Mouse (Mus musculus) forebrain, embryonic 12.5 days (tissue): Measurements from ENCODE around the gene Mapk3. TPM values are rescaled to one million over a fixed set of nuclear protein-coding genes. Genes with fewer than 3 reads are reported as not detected.
A peak's percentile ranks its signal among the peaks of the same experiment; 100 is the strongest.

Source experiments
- ATAC-seq: fragments of 200-750 bp; cut with Nextera tagmentation; 2 replicates; pipeline ENCODE4 v1.8.0; 2017; ENCODE audit warnings: moderate TSS enrichment; ENCODE audit not compliant: low FRiP score
- H3K27ac ChIP-seq: fragments of 300-500 bp; sonication (generic); 2 replicates; pipeline ENCODE4 v1.5.1; 2016; ENCODE audit warnings: mild to moderate bottlenecking
- H3K27me3 ChIP-seq: fragments of 300-500 bp; sonication (generic); 2 replicates; pipeline ENCODE4 v1.6.1; 2016; ENCODE audit warnings: mild to moderate bottlenecking
- H3K36me3 ChIP-seq: fragments of 300-500 bp; sonication (generic); replicated peaks from 2 replicates; pipeline ENCODE4 v1.6.1; 2016; ENCODE audit warnings: mild to moderate bottlenecking
- H3K4me1 ChIP-seq: fragments of 300-500 bp; sonication (generic); 2 replicates; pipeline ENCODE4 v1.6.1; 2016
- H3K4me2 ChIP-seq: fragments of 300-500 bp; sonication (generic); 2 replicates; pipeline ENCODE4 v1.6.1; 2016; ENCODE audit warnings: mild to moderate bottlenecking, moderate library complexity
- H3K4me3 ChIP-seq: fragments of 300-500 bp; sonication (generic); replicated peaks from 2 replicates; pipeline ENCODE4 v1.5.1; 2016; ENCODE audit warnings: mild to moderate bottlenecking
- H3K9ac ChIP-seq: fragments of 300-500 bp; sonication (generic); 2 replicates; pipeline ENCODE4 v1.6.1; 2016; ENCODE audit warnings: mild to moderate bottlenecking
- H3K9me3 ChIP-seq: fragments of 300-500 bp; sonication (generic); 2 replicates; pipeline ENCODE4 v1.6.1; 2016
- WGBS: fragments of 180-500 bp; shearing (Covaris S2); methylation state at CpG from one replicate; pipeline ENCODE4 v1.1.7; 2016; 5-methylcytosine and 5-hydroxymethylcytosine counted together
- polyA plus RNA-seq: library from polyadenylated mRNA; unstranded; fragments of >200 nt; fragmentation: Nextera tagmentation; extraction: Ambion mirVana; gene quantifications from 2 replicates; pipeline ENCODE4 v1.2.1, GENCODE M21; 2016

Gene Mapk3
- polyA plus RNA-seq, 1 experiment from 2014 or later: 51.5 TPM

DNA sequence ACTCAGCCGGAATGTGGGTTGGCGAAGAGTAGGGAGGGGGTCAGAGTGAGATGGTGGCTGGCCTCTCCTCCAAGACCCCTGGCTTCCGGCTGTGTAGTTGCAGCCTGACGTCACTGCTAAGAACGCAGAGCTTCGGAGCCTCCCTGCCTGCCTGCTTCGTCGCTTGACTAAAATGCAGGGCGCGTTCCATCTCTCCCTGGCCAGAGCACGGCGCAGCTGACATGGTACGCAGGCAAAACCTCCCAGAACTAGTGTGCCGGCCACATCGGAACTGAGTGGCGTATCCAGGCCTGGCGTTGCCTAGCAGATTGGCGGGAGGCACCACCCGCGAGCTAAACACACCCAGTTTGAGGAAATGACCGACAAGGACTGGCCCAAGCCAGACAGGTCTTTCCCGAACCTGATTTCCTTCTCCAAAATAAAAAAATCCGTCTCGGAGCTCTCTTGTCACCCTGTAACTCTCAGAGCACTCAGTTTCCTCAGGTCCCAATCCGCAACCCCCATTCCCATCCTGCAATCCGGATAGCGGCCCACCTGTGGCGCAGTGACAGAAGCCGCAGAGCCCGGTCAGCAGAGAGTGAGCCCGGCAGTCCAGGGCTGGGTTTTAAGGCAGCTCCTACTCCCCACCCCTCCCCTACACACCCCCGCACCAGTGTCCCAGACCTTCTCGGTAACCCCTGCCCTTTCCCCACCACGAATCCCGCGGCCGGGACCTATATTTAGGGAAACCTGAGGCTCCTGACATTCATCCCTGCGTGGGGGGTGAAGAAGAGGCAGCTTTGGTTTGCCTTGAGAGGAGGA lies 40.3 kb downstream of the Mapk3 start:
- WGBS: under 1% methylated on average over 38 of the region's 38 CpGs
- peaks cover 42% of the 10 kb centered on the region for H3K4me1 ChIP-seq
- peak; percentile 89 for ATAC-seq

DNA sequence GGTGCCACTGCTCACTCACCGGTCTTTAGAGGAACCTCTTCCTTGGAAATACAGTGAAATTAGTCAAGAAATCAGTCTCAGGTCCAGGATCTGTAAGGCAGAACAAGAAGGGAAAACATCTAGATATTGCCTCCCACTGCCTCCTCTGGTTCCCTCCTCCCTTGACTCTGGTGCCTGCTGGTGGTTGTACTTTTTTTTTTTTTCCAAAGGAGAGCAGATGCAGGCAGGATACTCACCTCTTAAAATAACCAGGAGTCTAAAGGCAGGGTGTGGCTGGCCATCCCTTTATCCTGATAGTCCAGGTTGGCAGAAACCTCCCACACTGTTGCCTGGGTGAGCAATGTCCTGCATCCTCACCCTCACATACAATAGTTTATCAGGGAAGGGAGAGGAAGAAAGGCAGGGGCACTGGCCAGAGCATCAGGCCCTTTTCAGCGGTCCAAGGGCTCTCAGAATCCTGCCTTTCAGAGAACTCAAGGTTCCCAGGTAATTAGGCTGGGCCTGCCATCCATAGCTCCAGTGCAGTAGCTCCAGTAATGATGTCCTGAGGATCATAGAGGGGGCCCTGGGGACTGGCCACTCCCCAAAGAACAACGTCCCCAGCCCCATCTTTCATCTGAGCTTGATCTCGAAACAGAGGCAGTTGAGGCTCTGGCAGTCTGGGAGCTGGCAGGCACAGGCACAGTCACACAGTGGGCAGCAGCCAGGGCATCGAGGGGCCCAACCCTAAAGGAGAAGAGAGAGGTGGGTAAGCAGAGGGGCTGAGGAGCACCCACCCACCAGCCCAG lies 41.1 kb downstream of the Mapk3 start:
- peak overlapping the region; percentile 78 for H3K4me2 ChIP-seq
- H3K4me3 ChIP-seq: peak overlapping the region; percentile 79
- no peaks in the 10 kb centered on the region for H3K27me3 ChIP-seq
- H3K9ac ChIP-seq: peak overlapping the region; percentile 89
- 26% methylated on average over 5 of the region's 5 CpGs for WGBS
- no peak for ATAC-seq
- peaks cover 42% of the 10 kb centered on the region for H3K4me1 ChIP-seq
- no peaks in the 10 kb centered on the region for H3K9me3 ChIP-seq
- peak overlapping the region; percentile 96 for H3K27ac ChIP-seq
- H3K36me3 ChIP-seq: peaks cover 64% of the 10 kb centered on the region

More for the DNA sequence above, 40.3 kb downstream of the Mapk3 start:
- no peaks in the 10 kb centered on the region for H3K9me3 ChIP-seq
- no peaks in the 10 kb centered on the region for H3K27me3 ChIP-seq
- peak overlapping the region; percentile 96 for H3K27ac ChIP-seq
- peaks cover 64% of the 10 kb centered on the region for H3K36me3 ChIP-seq
- peak overlapping the region; percentile 79 for H3K4me3 ChIP-seq
- peak overlapping the region; percentile 89 for H3K9ac ChIP-seq
- peak overlapping the region; percentile 78 for H3K4me2 ChIP-seq

DNA sequence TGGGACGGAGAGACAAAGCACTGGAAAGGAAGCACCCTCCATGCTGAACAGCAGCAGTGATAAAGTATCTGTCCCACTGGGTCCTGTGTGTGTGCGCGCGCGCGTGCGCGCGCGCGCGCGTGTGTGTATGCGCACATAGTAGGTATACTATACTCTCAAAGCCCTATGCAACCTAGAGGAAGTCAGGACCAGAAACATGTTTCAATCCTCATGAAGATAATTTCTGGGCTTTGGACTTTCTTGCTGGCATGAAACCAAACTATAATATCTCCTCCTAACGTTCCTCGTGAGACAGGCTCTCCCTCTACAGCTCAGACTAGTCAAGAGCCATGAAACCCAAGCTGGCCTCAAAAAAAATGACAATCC lies 41.6 kb downstream of the Mapk3 start:
- ATAC-seq: no peak
- Histone ChIP-seq H3K9ac (0 out of 2 replicates have a peak overlapping the region, but pooled peaks have one; percentile 89), H3K9me3 (no peaks in the 10 kb centered on the region), H3K36me3 (peaks cover 61% of the 10 kb centered on the region), H3K4me1 (peaks cover 40% of the 10 kb centered on the region), H3K4me2 (no peak overlapping the region), H3K27me3 (no peaks in the 10 kb centered on the region), H3K4me3 (no peak overlapping the region), H3K27ac (no peak overlapping the region)
- 94% methylated on average over 16 of the region's 16 CpGs for WGBS

DNA sequence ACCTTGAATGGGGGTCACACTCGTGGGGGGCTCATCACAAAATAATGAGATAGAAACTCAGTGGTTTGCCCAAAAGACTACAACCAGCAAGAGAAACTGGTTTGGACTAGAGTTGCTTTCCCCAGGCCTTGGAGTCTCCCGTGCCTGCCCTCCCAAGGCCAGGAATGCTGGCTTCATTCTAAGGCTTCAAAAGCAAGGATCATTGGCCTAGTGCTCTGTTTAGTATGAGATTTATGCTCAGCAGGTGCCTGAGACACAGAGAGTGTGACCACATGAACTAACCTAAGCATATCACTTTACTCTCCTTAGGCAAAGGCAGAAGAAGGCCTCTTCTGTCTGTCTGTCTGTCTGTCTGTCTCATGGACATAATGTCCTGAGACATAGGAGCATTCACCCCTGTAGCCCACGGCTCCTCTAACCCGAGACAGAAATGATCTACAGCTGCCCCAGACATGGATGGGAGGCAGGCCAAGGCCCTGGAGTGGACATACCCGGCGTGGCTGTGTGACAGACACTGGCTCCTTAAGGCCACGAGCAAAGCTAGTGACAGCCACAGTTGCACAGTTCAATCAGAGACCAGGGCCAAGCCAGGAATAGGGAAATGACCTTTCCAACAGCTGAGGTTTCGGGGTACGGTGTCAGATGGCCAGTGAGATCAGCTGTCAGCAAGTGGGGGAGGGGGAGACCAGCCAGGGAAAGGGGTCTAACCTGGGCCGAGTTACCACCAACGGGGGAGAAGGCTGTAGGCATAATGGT lies 42.9 kb downstream of the Mapk3 start:
- H3K36me3 ChIP-seq: peaks cover 54% of the 10 kb centered on the region
- no peak overlapping the region for H3K27ac ChIP-seq
- 87% methylated on average over 11 of the region's 11 CpGs for WGBS
- no peaks in the 10 kb centered on the region for H3K27me3 ChIP-seq
- no peak for ATAC-seq
- H3K4me2 ChIP-seq: no peak overlapping the region
- H3K4me3 ChIP-seq: no peak overlapping the region
- H3K9ac ChIP-seq: no peak overlapping the region
- H3K4me1 ChIP-seq: peaks cover 31% of the 10 kb centered on the region
- no peaks in the 10 kb centered on the region for H3K9me3 ChIP-seq

DNA sequence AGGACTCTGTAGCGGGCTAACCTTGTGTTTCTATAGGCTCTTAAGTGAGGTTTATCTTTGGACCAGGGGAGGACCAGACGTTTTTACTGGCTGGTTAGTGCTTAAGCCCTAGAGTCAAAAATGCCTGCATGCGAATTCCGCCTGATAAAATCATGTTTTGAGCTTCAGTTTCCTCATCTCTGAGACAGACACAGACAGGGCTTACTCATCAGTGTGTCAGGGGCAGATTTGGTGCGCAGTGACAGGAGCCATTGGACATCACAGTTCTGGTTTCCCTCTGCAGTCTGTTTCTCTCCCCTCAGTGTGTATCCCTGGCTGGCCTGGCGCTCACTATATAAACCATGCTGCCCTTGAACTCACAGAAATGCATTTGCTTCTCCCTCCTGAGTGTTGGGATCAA lies 43.8 kb downstream of the Mapk3 start:
- Histone ChIP-seq H3K27ac (no peak overlapping the region), H3K27me3 (no peaks in the 10 kb centered on the region), H3K9me3 (no peaks in the 10 kb centered on the region), H3K4me1 (peaks cover 31% of the 10 kb centered on the region), H3K36me3 (peaks cover 52% of the 10 kb centered on the region), H3K4me3 (no peak overlapping the region), H3K4me2 (no peak overlapping the region), H3K9ac (no peak overlapping the region)
- WGBS: 88% methylated on average over 6 of the region's 6 CpGs
- no peak for ATAC-seq

DNA sequence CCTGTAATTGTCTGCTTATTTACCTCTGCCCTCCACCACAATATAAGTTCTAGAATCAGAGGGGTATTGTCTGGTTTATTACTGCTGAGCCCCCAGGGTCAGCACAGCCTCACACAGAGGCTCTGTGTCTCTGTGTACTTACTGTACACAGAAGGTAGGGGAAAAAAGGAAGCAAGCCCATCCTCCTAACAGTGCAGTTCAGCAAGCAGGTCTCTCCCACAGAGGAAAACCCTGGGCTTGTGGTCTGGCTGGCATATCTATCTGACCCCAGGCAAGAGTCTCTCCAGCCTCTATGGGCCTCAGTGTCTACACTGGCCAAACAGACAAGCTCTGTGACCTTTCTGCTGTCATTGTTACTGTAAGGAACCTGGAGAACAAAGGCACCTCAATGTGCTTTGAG lies 44.4 kb downstream of the Mapk3 start:
- Histone ChIP-seq H3K27ac (no peak overlapping the region), H3K9me3 (no peaks in the 10 kb centered on the region), H3K36me3 (peaks cover 52% of the 10 kb centered on the region), H3K4me2 (no peak overlapping the region), H3K27me3 (no peaks in the 10 kb centered on the region), H3K4me1 (peaks cover 34% of the 10 kb centered on the region), H3K9ac (no peak overlapping the region), H3K4me3 (no peak overlapping the region)
- no peak for ATAC-seq

DNA sequence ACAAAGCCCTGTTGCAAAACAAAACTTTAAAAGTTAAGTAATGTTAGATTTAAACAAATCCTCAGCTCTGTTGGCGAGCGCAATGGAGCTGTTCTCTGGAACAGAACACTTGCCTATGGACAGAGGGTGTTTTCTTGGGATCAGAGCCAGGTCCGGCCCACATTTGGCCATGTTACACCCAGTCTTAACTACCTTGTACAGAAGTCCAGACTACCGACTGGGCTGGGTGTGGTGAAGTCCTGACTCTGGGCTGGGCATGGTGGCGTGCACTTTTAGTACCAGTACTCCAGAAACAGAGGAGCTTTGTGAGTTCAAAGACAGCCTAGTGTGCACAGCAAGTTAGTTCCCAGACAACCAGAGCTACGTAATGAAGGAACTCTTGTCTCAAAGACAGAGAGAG lies 47.6 kb downstream of the Mapk3 start:
- no peak for ATAC-seq
- WGBS: 86% methylated on average over 6 of the region's 6 CpGs
- Histone ChIP-seq H3K36me3 (peaks cover 41% of the 10 kb centered on the region), H3K4me1 (peaks cover 26% of the 10 kb centered on the region), H3K4me3 (no peak overlapping the region; the same call in 1 of the 2 replicates), H3K27ac (no peak overlapping the region), H3K27me3 (no peaks in the 10 kb centered on the region), H3K4me2 (no peak overlapping the region), H3K9ac (no peak overlapping the region), H3K9me3 (no peaks in the 10 kb centered on the region)

DNA sequence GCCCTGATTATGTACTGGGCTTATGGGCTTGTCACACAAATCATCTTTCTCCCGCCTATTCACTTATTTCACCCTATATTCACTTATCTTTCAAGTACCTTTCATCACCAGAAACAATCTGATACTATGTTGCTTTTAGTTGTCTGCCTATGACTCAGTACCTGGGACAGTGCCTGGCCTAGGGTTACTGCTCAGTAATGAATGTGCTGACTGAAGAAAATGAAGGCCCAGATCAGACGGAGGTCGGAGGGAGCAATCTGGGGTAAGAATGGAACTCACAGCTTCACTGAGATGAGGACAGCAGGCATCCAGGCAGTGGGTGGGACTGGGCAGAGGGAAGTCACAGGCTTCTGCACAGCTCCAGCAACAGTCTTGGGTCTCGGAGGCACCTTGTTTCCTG lies 48.0 kb downstream of the Mapk3 start:
- H3K4me2 ChIP-seq: peak overlapping the region; percentile 81
- peak overlapping the region; percentile 72 for H3K4me3 ChIP-seq
- H3K9ac ChIP-seq: peak overlapping the region; percentile 77
- peaks cover 36% of the 10 kb centered on the region for H3K36me3 ChIP-seq
- 85% methylated on average over 4 of the region's 4 CpGs for WGBS
- H3K4me1 ChIP-seq: peaks cover 26% of the 10 kb centered on the region
- peak overlapping the region; percentile 85; the same call in 1 of the 2 replicates for H3K27ac ChIP-seq
- H3K9me3 ChIP-seq: no peaks in the 10 kb centered on the region
- no peaks in the 10 kb centered on the region for H3K27me3 ChIP-seq
- no peak for ATAC-seq

DNA sequence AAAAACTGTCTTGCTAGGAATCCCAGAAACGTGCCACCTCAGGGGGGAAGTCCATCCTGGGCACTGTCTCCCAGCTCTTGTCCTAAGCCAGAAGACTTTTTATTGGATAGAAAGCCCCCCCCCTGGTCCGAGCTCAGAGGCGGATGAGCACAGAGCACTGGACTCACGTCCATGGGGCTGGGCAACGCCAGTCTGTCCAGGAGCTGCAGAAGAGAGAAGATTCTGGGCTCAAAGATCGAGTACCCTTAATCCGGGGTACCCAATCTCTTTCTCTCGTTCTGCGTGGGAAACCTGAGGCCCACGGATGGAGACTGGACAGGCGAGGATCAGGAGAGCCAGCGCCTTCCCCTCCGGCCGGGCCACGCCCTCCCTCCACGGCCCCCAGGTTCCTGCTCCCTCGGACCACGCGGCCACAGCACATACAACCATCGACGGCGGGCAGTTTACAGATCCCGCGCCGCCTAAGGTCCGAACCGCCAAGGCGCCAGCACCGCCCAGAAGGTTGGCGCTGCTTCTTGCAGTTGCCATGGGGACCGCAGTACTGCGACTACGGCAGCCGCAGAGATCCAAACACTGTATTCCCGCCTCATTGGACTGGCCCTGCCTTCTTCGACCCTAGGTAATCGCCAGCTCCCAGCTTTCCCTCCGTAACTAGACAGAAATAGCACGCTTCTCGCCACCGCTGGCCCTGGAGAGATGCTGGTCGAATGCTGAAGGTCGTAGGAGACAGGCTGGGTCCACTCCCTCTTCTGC lies 49.5 kb downstream of the Mapk3 start:
- Histone ChIP-seq H3K4me2 (peak overlapping the region; percentile 81), H3K27ac (peak overlapping the region; percentile 85), H3K36me3 (peaks cover 24% of the 10 kb centered on the region), H3K9ac (peak overlapping the region; percentile 77), H3K27me3 (0 out of 2 replicates have a peak, but pooled peaks cover 4% of the 10 kb centered on the region), H3K4me1 (peaks cover 26% of the 10 kb centered on the region), H3K4me3 (peak overlapping the region; percentile 72), H3K9me3 (no peaks in the 10 kb centered on the region)
- peak; percentile 95 for ATAC-seq
- WGBS: under 1% methylated on average over 43 of the region's 43 CpGs

DNA sequence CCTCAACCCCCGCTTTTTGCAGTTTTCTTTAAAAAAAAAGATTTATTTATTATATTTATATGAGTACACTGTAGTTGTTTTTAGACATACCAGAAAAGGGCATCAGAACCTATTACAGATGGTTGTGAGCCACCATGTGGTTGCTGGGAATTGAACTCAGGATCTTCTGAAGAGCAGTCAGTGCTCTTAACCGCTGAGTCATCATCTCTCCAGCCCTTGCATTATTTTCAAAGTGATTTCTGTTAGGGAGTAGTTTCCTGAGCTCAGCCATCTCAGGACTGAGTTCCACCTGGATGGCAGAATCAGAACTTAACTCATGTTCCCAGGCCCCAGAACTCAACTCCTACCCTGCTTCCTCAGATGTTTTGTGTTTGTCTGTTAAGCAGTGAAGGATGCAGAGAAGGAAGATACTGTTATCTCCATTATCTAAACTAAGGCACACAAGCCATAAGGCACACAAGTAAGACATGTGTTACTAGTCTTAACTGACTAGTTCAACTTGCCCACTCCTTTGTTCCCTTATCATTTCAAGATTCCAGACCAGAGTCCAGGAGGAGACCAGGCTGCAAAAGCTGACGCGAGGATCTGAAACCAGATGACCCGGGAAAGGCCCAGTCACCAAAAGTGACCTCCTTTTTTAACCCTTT lies 50.4 kb downstream of the Mapk3 start:
- peaks cover 26% of the 10 kb centered on the region for H3K4me1 ChIP-seq
- 0 out of 2 replicates have a peak, but pooled peaks cover 4% of the 10 kb centered on the region for H3K27me3 ChIP-seq
- 75% methylated on average over 5 of the region's 5 CpGs for WGBS
- H3K9me3 ChIP-seq: no peaks in the 10 kb centered on the region
- H3K9ac ChIP-seq: peak overlapping the region; percentile 77; the same call in 1 of the 2 replicates
- peak overlapping the region; percentile 81 for H3K4me2 ChIP-seq
- H3K4me3 ChIP-seq: peak overlapping the region; percentile 72; the same call in 1 of the 2 replicates
- no peak overlapping the region for H3K27ac ChIP-seq
- no peak for ATAC-seq
- H3K36me3 ChIP-seq: peaks cover 14% of the 10 kb centered on the region
